Mouse (Mus musculus) forelimb bud, embryonic 11.5 days (tissue): ENCODE measurements around the gene Pard3b.
A peak's percentile ranks its signal among the peaks of the same experiment; 100 is the strongest.

ENCODE experiments used
- DNase-seq: peaks from one replicate; pipeline ENCODE4 v3.0.0-alpha.2; 2012; ENCODE audit warnings: low read depth, low spot score

Pard3b gene

GRCm38 (mm10) chr1:62384241-62384640, 745.6 kb downstream of the Pard3b start:
- DNase-seq: no peak

GRCm38 (mm10) chr1:62388013-62388412, 749.4 kb downstream of the Pard3b start:
- DNase-seq: no peak

GRCm38 (mm10) chr1:62392863-62393262, 754.2 kb downstream of the Pard3b start:
- DNase-seq: no peak

DNA sequence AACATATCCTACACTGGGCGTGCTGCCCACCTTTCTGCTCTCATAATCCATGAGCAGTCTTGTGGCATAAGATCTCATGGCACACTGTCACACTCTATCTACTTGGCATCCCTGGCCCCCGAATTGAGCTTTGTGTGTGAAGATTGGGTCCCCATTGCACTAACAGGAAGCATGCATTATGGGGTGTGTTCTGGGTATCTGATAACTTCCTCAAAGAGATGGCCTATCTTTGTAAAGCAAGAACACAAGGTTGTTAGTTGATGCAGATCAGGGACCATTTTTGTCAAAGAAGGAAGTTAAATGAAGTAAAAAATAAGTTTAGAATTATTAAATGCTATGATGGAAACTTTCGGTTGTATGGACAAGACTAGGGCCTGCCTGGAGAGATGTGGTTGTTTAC, 755.9 kb downstream of the Pard3b start:
- no peak for DNase-seq

GRCm38 (mm10) chr1:62398261-62398660, 759.6 kb downstream of the Pard3b start:
- DNase-seq: no peak

DNA sequence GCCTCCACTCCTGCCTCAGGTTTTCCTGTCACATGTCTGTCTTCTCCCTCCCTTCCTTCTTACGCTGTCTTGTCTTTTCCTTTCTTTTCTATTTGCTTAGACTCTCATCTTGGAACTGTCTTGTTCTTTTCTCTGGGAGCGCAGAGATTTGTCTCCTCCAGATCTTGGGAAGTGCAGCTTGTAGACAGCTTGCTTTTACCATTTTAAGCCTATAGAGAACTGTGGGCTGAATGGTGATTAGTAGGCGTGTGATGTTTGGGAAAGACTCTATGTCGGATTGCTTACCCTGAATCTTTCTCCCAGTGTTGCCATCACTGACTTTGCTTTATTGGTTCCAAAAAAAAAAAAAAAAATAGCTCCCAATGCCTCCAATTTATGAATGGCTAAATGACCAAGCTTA, 760.1 kb downstream of the Pard3b start:
- DNase-seq: no peak

GRCm38 (mm10) chr1:62405061-62405460, 766.4 kb downstream of the Pard3b start:
- no peak for DNase-seq

DNA sequence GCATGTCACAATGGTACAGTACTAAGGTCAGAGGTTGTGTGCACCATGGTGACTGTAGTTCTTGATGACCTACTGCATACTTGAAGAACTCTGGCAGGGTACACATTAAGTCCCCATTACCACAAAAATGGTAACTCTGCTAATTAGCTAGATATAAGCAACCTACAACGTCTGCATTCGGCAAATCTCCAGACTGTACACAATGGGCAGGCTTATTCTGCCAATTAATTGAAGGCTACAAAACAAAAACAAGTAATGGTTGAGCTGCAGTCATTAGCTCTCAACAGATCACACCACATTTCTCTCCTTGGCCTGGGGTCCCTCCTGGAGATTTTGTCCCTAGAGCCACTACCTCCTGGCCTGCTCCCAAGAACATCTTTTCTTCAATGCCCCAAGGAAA, 772.7 kb downstream of the Pard3b start:
- DNase-seq: no peak

GRCm38 (mm10) chr1:62412019-62412418, 773.4 kb downstream of the Pard3b start:
- DNase-seq: no peak

DNA sequence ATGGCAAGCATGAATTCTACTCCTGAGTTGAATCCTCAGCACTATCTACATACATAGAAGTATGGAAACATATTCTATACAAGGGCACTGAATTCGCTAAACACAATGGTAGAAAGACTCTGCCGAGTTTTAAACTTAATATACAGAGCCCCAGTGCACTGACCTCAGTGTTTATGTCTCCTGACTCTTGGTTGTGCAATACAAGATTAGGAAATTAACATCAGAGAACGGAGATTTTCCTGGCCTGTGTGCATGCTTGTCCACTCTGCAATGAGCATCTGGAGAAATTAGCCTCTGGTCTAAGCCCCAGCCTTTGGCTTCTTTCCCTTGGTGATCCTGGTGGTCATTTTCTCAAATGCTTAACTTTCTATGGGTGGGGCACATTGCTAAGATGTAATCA, 774.4 kb downstream of the Pard3b start:
- no peak for DNase-seq

DNA sequence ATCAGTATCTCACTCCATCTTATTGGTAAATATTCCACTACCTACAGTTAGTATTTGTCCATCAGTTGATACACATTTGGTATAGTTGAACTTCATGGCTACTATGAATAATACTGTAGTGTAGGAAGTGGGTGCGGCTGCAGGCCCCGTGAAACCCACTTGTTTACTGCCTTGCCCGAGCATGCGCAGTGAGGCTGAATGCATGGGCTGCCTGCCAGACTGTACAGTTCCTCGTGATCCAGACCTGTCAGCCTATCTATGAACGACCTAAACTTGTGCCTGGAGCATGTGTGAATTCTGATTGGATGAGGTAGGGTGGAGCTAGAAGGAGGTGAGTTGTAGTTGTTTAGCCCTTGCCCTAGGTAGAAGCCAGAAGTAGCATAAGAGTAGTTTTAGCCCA, 775.9 kb downstream of the Pard3b start:
- DNase-seq: no peak

GRCm38 (mm10) chr1:62416627-62417374, 778.2 kb downstream of the Pard3b start:
- no peak for DNase-seq

DNA sequence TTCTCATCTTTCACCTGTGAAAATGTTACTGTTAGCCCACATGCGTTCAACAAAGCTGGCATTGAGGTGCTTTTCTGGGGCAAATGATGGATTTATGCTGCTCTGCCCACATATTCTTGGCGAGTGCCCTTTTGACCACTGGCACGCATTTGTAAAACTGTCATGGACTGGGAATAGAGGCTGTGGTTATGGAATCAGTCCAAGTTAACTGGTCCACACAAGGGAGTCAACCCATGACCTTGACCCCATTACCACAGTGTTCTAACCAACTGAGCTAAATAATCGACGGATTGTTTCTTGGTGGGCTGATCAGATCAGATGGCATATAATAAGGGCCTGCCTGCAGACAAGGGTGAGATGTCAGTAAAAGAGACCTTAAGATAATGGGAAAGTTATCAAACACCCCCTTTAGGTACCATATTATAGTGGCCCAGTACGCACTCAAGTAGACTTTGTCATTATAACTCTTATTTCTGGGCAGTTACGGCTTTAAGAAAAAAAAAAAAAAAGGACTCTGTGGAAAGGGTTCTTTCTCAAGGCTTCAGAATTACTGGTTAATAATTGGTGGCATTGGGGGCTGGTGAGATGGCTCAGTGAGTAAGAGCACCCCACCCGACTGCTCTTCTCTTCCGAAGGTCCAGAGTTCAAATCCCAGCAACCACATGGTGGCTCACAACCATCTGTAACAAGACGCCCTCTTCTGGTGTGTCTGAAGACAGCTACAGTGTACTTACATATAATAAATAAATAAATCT, 784.4 kb downstream of the Pard3b start:
- no peak for DNase-seq

GRCm38 (mm10) chr1:62425369-62425768, 786.7 kb downstream of the Pard3b start:
- no peak for DNase-seq

GRCm38 (mm10) chr1:62428736-62429135, 790.1 kb downstream of the Pard3b start:
- no peak for DNase-seq

DNA sequence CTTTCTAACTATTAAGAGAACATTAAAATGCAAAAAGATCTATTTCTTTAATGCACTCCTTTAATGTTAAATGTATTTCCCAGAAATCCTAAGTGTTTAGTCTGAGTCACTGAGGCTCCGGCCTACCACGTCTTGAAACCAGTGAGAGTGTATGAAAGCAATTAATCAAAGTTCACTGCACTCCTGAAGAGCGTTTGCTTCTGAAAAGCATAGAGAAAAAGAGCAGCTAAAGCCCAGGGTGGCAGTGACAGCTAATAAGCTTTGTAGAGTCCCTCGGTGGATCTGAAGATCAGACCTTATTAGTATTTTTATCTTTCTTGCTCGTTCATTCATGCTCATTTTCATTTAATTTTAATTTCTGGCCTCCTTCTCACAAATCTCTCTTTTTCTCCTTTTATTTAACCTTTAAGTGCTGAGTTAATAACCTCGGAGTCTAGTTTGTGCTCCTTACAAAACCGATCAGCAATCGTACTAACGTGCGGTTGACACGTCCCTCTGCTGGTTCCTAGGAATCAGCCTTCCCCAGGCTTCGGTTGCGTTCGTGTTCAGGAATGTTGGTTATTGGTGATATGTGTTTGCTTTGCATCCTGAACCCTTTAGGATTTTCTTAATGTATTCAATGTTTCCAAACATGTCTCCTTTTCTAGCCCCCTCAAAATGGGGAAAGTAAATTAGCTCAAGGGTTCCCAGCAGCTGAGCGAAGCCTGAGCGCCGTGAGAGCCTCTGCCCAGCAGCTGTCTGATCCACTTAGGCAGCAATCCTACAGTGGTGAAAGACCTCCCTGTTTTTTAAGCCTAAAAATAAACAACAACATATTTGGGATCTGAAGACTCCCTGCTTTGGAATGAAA, 790.9 kb downstream of the Pard3b start:
- DNase-seq: no peak

DNA sequence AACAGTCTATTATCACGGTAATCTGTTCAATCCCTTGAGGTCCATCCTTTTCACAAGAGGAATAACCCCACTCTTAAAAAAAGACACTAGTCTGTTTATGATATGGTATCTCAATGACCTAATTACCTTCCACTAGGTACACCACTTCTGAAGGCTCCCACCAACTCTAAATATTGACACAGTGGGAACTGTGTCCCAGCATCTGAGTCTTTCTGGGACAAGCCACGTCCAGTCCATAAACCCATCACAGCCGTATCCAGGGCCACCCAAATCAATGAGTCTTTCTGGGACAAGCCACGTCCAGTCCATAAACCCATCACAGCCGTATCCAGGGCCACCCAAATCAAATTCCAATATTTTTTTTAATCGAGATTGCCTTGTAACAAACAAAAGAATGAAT, 792.4 kb downstream of the Pard3b start:
- no peak for DNase-seq

GRCm38 (mm10) chr1:62433891-62434290, 795.3 kb downstream of the Pard3b start:
- no peak for DNase-seq

DNA sequence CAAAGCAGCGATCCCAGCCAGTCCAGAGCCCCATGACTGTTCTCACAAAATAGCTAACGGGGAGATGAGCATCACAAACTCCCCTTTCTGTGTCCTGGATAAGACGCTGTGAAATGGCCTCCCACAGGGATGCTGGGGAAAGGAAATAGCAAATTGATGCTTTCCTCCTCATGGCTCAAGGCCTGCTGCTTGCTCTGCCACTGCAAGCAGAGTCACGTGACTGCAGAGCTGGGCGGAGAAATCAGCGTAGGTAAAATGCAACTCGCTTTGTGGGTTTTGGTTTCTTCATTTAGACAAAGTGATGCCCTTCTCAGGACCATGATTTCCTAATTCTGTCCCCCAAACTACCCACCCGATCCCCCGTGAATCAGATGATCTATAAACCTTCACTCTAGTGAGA, 797.2 kb downstream of the Pard3b start:
- DNase-seq: peak; percentile 33

GRCm38 (mm10) chr1:62436304-62436703, 797.7 kb downstream of the Pard3b start:
- no peak for DNase-seq

- no peak for DNase-seq
Observed at GRCm38 (mm10) chr1:62437493-62437892, 798.9 kb downstream of the Pard3b start.

GRCm38 (mm10) chr1:62444406-62444805, 805.8 kb downstream of the Pard3b start:
- DNase-seq: no peak
